Mouse (Mus musculus): ENCODE measurements at regions not wholly inside any gene's neighbourhood (a gene's known extent, or its start where the extent isn't known, plus 50 kb on each side); places are given as distances from the start of the nearest gene placed in this dataset.

DNA sequence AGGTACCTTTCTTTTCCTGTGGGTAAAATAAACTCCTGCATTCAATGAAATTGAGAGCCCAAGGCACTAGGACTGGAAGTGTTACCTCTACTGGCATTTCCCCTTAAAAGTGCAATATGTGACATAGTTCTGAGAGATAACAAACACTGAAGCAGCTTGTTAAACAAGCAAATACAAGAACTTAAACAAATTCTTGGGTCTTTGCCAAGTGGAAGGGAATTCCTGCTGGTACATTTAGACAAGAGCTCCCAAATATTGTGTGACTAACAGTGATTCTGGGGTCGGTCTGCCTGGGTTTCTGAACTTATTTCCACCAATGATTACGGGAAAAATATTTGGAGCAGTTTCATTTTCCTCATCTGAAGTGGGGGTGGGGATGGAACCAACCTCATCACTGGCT, 677.4 kb upstream of the Tenm2 start:
- H3K4me1 ChIP-seq (ENCODE audit: control insufficient read depth in 2 of 2, insufficient read depth in 2 of 2, low read length in 2 of 2, poor library complexity in 1 of 2) = no peaks in the 10 kb centered on the region
- H3K36me3 ChIP-seq (ENCODE audit: control insufficient read depth, insufficient read depth, low read length, poor library complexity, severe bottlenecking) = no peaks in the 10 kb centered on the region
- H3K4me3 ChIP-seq (ENCODE audit: insufficient read depth in 1 of 2, low read depth in 1 of 2, low read length in 2 of 2, poor library complexity in 1 of 2, severe bottlenecking in 1 of 2) = no peak overlapping the region
- no peak for DNase-seq (ENCODE audit: low read depth, low spot score)
- H3K9me3 ChIP-seq (ENCODE audit: control insufficient read depth, insufficient read depth, low read depth, low read length) = no peaks in the 10 kb centered on the region
- in situ Hi-C loops (cut with MboI; ENCODE audit: low sequenced_read_pairs in 2 of 2, unreplicated experiment in 2 of 2) = no loop called here
- H3K9ac ChIP-seq (ENCODE audit: insufficient read depth, low read depth, low read length, poor library complexity, severe bottlenecking) = no peak overlapping the region
- H3K27ac ChIP-seq (ENCODE audit: insufficient read depth, low read depth, low read length, poor library complexity, severe bottlenecking) = no peak overlapping the region
- TF ChIP-seq CHD2 (IDR thresholded peaks at IDR 0.05; ENCODE audit: low read depth, low read length) = no peak
- no peak for TF ChIP-seq HCFC1 (IDR thresholded peaks at IDR 0.05; ENCODE audit: borderline replicate concordance, insufficient read depth, low read length)
- no peak for TF ChIP-seq ZC3H11A (IDR thresholded peaks at IDR 0.05; ENCODE audit: borderline replicate concordance, low read depth, low read length)
- no peak for TF ChIP-seq ZNF384 (IDR thresholded peaks at IDR 0.05; ENCODE audit: low read depth, low read length)
- no peak for TF ChIP-seq MAFK (IDR thresholded peaks at IDR 0.05; ENCODE audit: insufficient read depth, low read depth, low read length)

DNA sequence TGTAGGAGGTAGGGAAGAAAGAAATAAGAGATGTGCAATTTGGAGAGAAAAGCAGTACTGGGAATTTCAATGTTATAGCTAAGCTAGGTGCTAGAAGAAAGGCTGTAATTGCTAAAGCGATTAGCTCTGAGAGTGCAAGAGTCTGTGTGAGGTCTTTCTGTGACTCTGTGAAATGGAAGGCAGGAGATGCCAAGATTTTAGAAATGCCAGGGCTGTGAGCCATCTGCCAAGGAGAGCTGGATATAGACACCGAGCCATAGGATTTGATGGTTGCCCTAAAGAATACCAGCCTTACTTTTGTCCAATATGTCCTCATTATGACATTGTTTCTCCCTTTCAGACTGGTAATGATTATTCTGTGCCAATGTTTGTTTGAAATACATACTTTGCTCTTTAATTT, 669.2 kb upstream of the Tenm2 start:
- no peak overlapping the region for H3K27ac ChIP-seq (ENCODE audit: insufficient read depth, low read depth, low read length, poor library complexity, severe bottlenecking)
- H3K9me3 ChIP-seq (ENCODE audit: control insufficient read depth, insufficient read depth, low read depth, low read length) = no peaks in the 10 kb centered on the region
- H3K4me1 ChIP-seq (ENCODE audit: control insufficient read depth in 2 of 2, insufficient read depth in 2 of 2, low read length in 2 of 2, poor library complexity in 1 of 2) = no peaks in the 10 kb centered on the region
- in situ Hi-C loops (cut with MboI; ENCODE audit: low sequenced_read_pairs in 2 of 2, unreplicated experiment in 2 of 2) = no loop called here
- no peaks in the 10 kb centered on the region for H3K36me3 ChIP-seq (ENCODE audit: control insufficient read depth, insufficient read depth, low read length, poor library complexity, severe bottlenecking)
- no peak overlapping the region for H3K4me3 ChIP-seq (ENCODE audit: insufficient read depth in 1 of 2, low read depth in 1 of 2, low read length in 2 of 2, poor library complexity in 1 of 2, severe bottlenecking in 1 of 2)
- TF ChIP-seq ZNF384 (IDR thresholded peaks at IDR 0.05; ENCODE audit: low read depth, low read length) (no peak), ZC3H11A (IDR thresholded peaks at IDR 0.05; ENCODE audit: borderline replicate concordance, low read depth, low read length) (no peak)
- no peak overlapping the region for H3K9ac ChIP-seq (ENCODE audit: insufficient read depth, low read depth, low read length, poor library complexity, severe bottlenecking)
- DNase-seq (ENCODE audit: low read depth, low spot score) = no peak

DNA sequence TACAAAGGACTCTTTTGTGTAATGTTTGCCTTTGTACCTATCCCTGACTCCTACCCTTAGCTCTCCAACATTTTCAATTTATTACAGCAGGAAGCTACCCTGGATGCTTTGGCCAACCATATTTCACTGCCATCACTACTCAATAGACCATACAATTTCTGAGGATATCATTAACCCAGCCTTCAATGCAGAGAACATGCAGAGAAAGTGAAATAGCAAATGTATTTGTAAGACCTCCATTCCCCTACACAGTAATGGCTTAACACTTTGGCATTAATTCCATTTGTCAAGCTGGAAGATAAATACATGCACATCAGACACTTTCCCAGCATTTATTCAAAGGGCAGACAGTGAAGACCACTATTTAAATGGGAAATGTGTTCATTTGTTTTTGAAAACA, 661.9 kb upstream of the Tenm2 start:
- no peaks in the 10 kb centered on the region for H3K9me3 ChIP-seq (ENCODE audit: control insufficient read depth, insufficient read depth, low read depth, low read length)
- no peaks in the 10 kb centered on the region for H3K36me3 ChIP-seq (ENCODE audit: control insufficient read depth, insufficient read depth, low read length, poor library complexity, severe bottlenecking)
- DNase-seq (ENCODE audit: low read depth, low spot score) = no peak
- H3K4me3 ChIP-seq (ENCODE audit: insufficient read depth in 1 of 2, low read depth in 1 of 2, low read length in 2 of 2, poor library complexity in 1 of 2, severe bottlenecking in 1 of 2) = no peak overlapping the region
- no peaks in the 10 kb centered on the region for H3K4me1 ChIP-seq (ENCODE audit: control insufficient read depth in 2 of 2, insufficient read depth in 2 of 2, low read length in 2 of 2, poor library complexity in 1 of 2)
- TF ChIP-seq ZC3H11A (IDR thresholded peaks at IDR 0.05; ENCODE audit: borderline replicate concordance, low read depth, low read length) (no peak), HCFC1 (IDR thresholded peaks at IDR 0.05; ENCODE audit: borderline replicate concordance, insufficient read depth, low read length) (no peak), ZNF384 (IDR thresholded peaks at IDR 0.05; ENCODE audit: low read depth, low read length) (no peak), CHD2 (IDR thresholded peaks at IDR 0.05; ENCODE audit: low read depth, low read length) (no peak), MAFK (IDR thresholded peaks at IDR 0.05; ENCODE audit: insufficient read depth, low read depth, low read length) (no peak)
- no peak overlapping the region for H3K27ac ChIP-seq (ENCODE audit: insufficient read depth, low read depth, low read length, poor library complexity, severe bottlenecking)
- H3K9ac ChIP-seq (ENCODE audit: insufficient read depth, low read depth, low read length, poor library complexity, severe bottlenecking) = no peak overlapping the region
- in situ Hi-C loops (cut with MboI; ENCODE audit: low sequenced_read_pairs in 2 of 2, unreplicated experiment in 2 of 2) = no loop called here

DNA sequence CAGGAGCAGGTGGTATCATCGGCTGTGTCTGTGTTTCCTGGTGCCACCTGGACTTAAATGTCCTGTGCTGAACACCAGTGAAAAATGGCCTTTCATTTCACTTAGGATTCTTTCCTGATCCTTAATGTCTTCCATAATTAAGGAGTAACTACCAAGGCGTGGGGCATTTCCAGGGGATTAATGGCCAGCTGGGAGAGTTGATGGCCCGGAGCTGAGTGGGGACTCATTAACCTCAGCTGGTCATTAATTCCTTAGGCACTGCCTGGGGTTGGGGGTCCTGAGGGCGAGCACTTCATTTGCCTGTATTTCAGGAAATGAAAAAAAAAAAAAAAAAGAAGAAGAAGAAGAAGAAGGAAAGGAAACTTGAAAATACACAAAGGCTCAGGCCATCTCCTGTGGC, 647.0 kb upstream of the Tenm2 start:
- Histone ChIP-seq H3K4me1 (ENCODE audit: control insufficient read depth in 2 of 2, insufficient read depth in 2 of 2, low read length in 2 of 2, poor library complexity in 1 of 2) (no peaks in the 10 kb centered on the region), H3K9ac (ENCODE audit: insufficient read depth, low read depth, low read length, poor library complexity, severe bottlenecking) (no peak overlapping the region), H3K9me3 (ENCODE audit: control insufficient read depth, insufficient read depth, low read depth, low read length) (no peaks in the 10 kb centered on the region), H3K4me3 (ENCODE audit: insufficient read depth in 1 of 2, low read depth in 1 of 2, low read length in 2 of 2, poor library complexity in 1 of 2, severe bottlenecking in 1 of 2) (no peak overlapping the region), H3K27ac (ENCODE audit: insufficient read depth, low read depth, low read length, poor library complexity, severe bottlenecking) (no peak overlapping the region), H3K36me3 (ENCODE audit: control insufficient read depth, insufficient read depth, low read length, poor library complexity, severe bottlenecking) (no peaks in the 10 kb centered on the region)
- TF ChIP-seq MAFK (IDR thresholded peaks at IDR 0.05; ENCODE audit: insufficient read depth, low read depth, low read length) (no peak), CHD2 (IDR thresholded peaks at IDR 0.05; ENCODE audit: low read depth, low read length) (no peak), HCFC1 (IDR thresholded peaks at IDR 0.05; ENCODE audit: borderline replicate concordance, insufficient read depth, low read length) (no peak), ZNF384 (IDR thresholded peaks at IDR 0.05; ENCODE audit: low read depth, low read length) (no peak), ZC3H11A (IDR thresholded peaks at IDR 0.05; ENCODE audit: borderline replicate concordance, low read depth, low read length) (no peak)
- no peak for DNase-seq (ENCODE audit: low read depth, low spot score)
- in situ Hi-C loops (cut with MboI; ENCODE audit: low sequenced_read_pairs in 2 of 2, unreplicated experiment in 2 of 2) = no loop called here

DNA sequence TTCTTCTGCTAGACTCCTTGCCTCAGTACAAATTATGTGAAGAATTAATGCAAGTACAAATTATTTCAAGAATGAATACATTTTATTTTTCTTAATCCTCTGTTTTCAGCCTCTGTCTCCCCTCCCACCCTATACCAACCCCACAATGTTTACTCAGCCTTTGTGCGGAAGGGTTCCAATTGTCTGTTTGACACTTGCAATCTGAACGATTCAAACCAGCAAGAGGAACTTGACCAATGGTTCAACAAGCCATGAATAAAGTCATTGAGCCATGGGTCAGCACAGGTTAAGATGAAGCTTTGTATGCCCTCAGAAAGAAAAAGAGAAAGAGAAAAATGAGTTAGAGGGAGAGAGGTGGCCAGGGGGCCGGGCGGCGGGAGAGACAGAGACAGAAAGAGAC, 601.5 kb upstream of the Tenm2 start:
- no peak for DNase-seq (ENCODE audit: low read depth, low spot score)
- in situ Hi-C loops (cut with MboI; ENCODE audit: low sequenced_read_pairs in 2 of 2, unreplicated experiment in 2 of 2) = no loop called here
- Histone ChIP-seq H3K36me3 (ENCODE audit: control insufficient read depth, insufficient read depth, low read length, poor library complexity, severe bottlenecking) (no peaks in the 10 kb centered on the region), H3K9ac (ENCODE audit: insufficient read depth, low read depth, low read length, poor library complexity, severe bottlenecking) (no peak overlapping the region), H3K27ac (ENCODE audit: insufficient read depth, low read depth, low read length, poor library complexity, severe bottlenecking) (no peak overlapping the region), H3K4me1 (ENCODE audit: control insufficient read depth in 2 of 2, insufficient read depth in 2 of 2, low read length in 2 of 2, poor library complexity in 1 of 2) (no peaks in the 10 kb centered on the region), H3K9me3 (ENCODE audit: control insufficient read depth, insufficient read depth, low read depth, low read length) (no peaks in the 10 kb centered on the region), H3K4me3 (ENCODE audit: insufficient read depth in 1 of 2, low read depth in 1 of 2, low read length in 2 of 2, poor library complexity in 1 of 2, severe bottlenecking in 1 of 2) (no peak overlapping the region)
- TF ChIP-seq ZNF384 (IDR thresholded peaks at IDR 0.05; ENCODE audit: low read depth, low read length) = no peak
- no peak for TF ChIP-seq HCFC1 (IDR thresholded peaks at IDR 0.05; ENCODE audit: borderline replicate concordance, insufficient read depth, low read length)
- no peak for TF ChIP-seq ZC3H11A (IDR thresholded peaks at IDR 0.05; ENCODE audit: borderline replicate concordance, low read depth, low read length)
- no peak for TF ChIP-seq MAFK (IDR thresholded peaks at IDR 0.05; ENCODE audit: insufficient read depth, low read depth, low read length)
- no peak for TF ChIP-seq CHD2 (IDR thresholded peaks at IDR 0.05; ENCODE audit: low read depth, low read length)

All from ES-E14 (cell line).